Mouse (Mus musculus) spleen, adult 2 months (tissue): ENCODE measurements around the gene Kif21b. TPM values are rescaled to one million over a fixed set of nuclear protein-coding genes. Genes with fewer than 3 reads are reported as not detected.

Experiments used
- DNase-seq, 2 experiments: peaks; one replicate each; pipeline versions ENCODE4 v3.0.0 to v3.0.0-alpha.2; 2012 to 2021; ENCODE audit warnings: low spot score in 2 of 2, low read depth in 1 of 2
- H3K27ac ChIP-seq: fragments of 200-500 bp; 2 replicates; pipeline ENCODE4 v1.5.1; 2012; ENCODE audit warnings: low read length, inconsistent platforms; ENCODE audit not compliant: insufficient read depth
- H3K27me3 ChIP-seq: fragments of 200-500 bp; 2 replicates; pipeline ENCODE4 v1.6.1; 2012; ENCODE audit warnings: mild to moderate bottlenecking, moderate library complexity, low read length, inconsistent platforms; ENCODE audit not compliant: control insufficient read depth, insufficient read depth
- H3K36me3 ChIP-seq: fragments of 200-500 bp; 2 replicates; pipeline ENCODE4 v1.6.1; 2012; ENCODE audit warnings: mild to moderate bottlenecking, low read length, inconsistent platforms; ENCODE audit not compliant: control insufficient read depth, insufficient read depth
- H3K4me1 ChIP-seq: fragments of 200-500 bp; 2 replicates; pipeline ENCODE4 v1.6.1; 2011; ENCODE audit warnings: inconsistent platforms; ENCODE audit not compliant: control insufficient read depth, insufficient read depth, insufficient read length
- H3K4me3 ChIP-seq: fragments of 200-500 bp; 2 replicates; pipeline ENCODE4 v1.5.1; 2011; ENCODE audit warnings: mild to moderate bottlenecking, inconsistent platforms; ENCODE audit not compliant: insufficient read depth, insufficient read length; ENCODE audit errors: extremely low read depth
- CTCF ChIP-seq: fragments of 200-500 bp; IDR thresholded peaks from 2 replicates; pipeline ENCODE4 v1.5.1; 2011; ENCODE audit warnings: mild to moderate bottlenecking, inconsistent platforms; ENCODE audit not compliant: insufficient read depth, insufficient read length, insufficient replicate concordance; ENCODE audit errors: extremely low read depth
- POLR2A ChIP-seq: fragments of 200-500 bp; IDR thresholded peaks from 2 replicates; pipeline ENCODE4 v1.6.1; 2011; ENCODE audit warnings: low read depth, low read length, inconsistent platforms
- WGBS: fragments of 180-500 bp; shearing (Covaris S2); methylation state at CpG from one replicate; pipeline ENCODE4 v1.1.7; 2018; 5-methylcytosine and 5-hydroxymethylcytosine counted together
- polyA plus RNA-seq: library from polyadenylated mRNA; depleted of rRNA; stranded (reverse); fragments of >200 nt; gene quantifications from 2 replicates; pipeline ENCODE4 v1.2.3, GENCODE M21; 2012

Gene Kif21b
- polyA plus RNA-seq, 1 experiment = 79.2 TPM

DNA sequence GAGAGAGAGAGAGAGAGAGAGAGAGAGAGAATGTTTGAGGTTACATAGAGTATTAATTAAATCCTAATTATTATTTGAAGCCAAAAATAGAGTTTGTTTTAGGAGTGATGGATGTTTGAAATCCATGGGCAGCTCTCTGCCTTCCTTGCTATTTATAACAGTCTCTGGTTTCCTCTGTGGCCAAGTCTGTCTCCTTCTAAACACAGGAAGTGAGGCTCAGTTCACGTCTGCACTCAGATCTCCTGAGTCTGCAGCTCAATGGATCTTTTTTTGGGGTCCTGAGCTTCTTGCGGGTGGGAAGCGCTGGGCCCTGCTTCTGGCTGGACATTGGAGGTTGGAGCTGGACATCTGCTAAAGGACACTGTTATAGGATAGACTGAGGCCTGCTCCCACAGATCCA lies 3.3 kb upstream of the Kif21b start:
- peaks cover 31% of the 10 kb centered on the region for H3K4me1 ChIP-seq
- H3K27me3 ChIP-seq = no peaks in the 10 kb centered on the region
- H3K4me3 ChIP-seq = no peak overlapping the region
- H3K36me3 ChIP-seq = no peaks in the 10 kb centered on the region
- WGBS = 11% methylated on average over 3 of the region's 3 CpGs
- no peak for DNase-seq
- H3K27ac ChIP-seq = peak overlapping the region; percentile 19; the same call in 1 of the 2 replicates
- TF ChIP-seq CTCF (no peak), POLR2A (no peak)

- DNase-seq = no peak
- 41% methylated on average over 5 of the region's 5 CpGs for WGBS
- H3K27me3 ChIP-seq = no peaks in the 10 kb centered on the region
- TF ChIP-seq POLR2A (no peak), CTCF (no peak)
- H3K4me3 ChIP-seq = no peak overlapping the region
- H3K36me3 ChIP-seq = no peaks in the 10 kb centered on the region
- peaks cover 36% of the 10 kb centered on the region for H3K4me1 ChIP-seq
- H3K27ac ChIP-seq = 0 out of 2 replicates have a peak overlapping the region, but pooled peaks have one; percentile 19
Observed at GRCm38 (mm10) chr1:136128416-136128815, 2.8 kb upstream of the Kif21b start.

DNA sequence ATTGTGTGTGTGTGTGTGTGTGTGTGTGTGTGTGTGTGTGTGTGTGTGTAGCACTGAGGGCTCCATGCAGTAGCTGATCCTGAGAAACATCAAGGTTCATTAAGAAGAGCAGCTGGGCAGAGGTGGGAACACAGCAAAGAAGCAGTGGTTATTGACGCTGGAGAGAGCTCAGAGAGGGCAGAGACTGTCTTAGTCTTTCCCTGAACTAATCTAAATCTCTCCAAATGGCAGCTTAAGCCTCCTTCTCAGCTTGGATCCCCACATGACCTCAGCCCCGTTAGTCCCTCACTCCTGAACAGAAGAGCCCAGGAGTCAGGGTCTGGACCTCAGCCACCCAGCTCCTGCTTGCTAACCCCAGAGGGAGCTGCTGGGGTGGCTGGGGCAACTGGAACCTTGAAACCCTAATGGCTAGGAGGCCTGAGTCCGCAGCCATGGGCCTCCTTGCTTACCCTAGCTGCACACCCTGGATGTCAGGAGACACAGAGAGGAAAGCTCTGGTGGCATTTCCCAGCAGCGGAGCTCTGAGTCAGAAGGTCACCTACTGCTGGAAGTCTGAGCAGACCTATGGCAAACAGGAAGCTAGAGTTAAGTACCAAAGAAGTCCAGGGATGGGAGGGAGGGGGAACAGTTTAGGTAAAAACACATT lies 2.1 kb upstream of the Kif21b start:
- Histone ChIP-seq H3K36me3 (peaks cover 2% of the 10 kb centered on the region; the same call in 1 of the 2 replicates), H3K4me3 (no peak overlapping the region), H3K27ac (no peak overlapping the region), H3K4me1 (peaks cover 43% of the 10 kb centered on the region), H3K27me3 (no peaks in the 10 kb centered on the region)
- no peak for TF ChIP-seq POLR2A
- TF ChIP-seq CTCF = no peak
- DNase-seq = no peak
- 70% methylated on average over 4 of the region's 4 CpGs for WGBS

GRCm38 (mm10) chr1:136130107-136130506 lies 1.1 kb upstream of the Kif21b start:
- H3K4me3 ChIP-seq = no peak overlapping the region
- no peaks in the 10 kb centered on the region for H3K27me3 ChIP-seq
- WGBS = 86% methylated on average over 3 of the region's 3 CpGs
- TF ChIP-seq POLR2A (no peak), CTCF (no peak)
- H3K4me1 ChIP-seq = peaks cover 51% of the 10 kb centered on the region
- peaks cover 2% of the 10 kb centered on the region; the same call in 1 of the 2 replicates for H3K36me3 ChIP-seq
- no peak overlapping the region for H3K27ac ChIP-seq
- DNase-seq = no peak

GRCm38 (mm10) chr1:136131603-136132291 lies 558 bp downstream of the Kif21b start:
- peaks cover 65% of the 10 kb centered on the region for H3K4me1 ChIP-seq
- H3K27ac ChIP-seq = peak overlapping the region; percentile 97
- H3K27me3 ChIP-seq = no peaks in the 10 kb centered on the region
- H3K4me3 ChIP-seq = peak overlapping the region; percentile 96
- TF ChIP-seq CTCF (no peak), POLR2A (no peak)
- peaks cover 2% of the 10 kb centered on the region; the same call in 1 of the 2 replicates for H3K36me3 ChIP-seq
- WGBS = 1% methylated on average over 43 of the region's 43 CpGs
- DNase-seq = peak in 1 of 2 experiments; percentile 57

GRCm38 (mm10) chr1:136132386-136133201 lies 1.4 kb downstream of the Kif21b start:
- H3K4me3 ChIP-seq = peak overlapping the region; percentile 96

More at GRCm38 (mm10) chr1:136132386-136133201, 1.4 kb downstream of the Kif21b start:
- DNase-seq = no peak
- no peaks in the 10 kb centered on the region for H3K27me3 ChIP-seq
- H3K4me1 ChIP-seq = peaks cover 65% of the 10 kb centered on the region
- H3K36me3 ChIP-seq = peaks cover 2% of the 10 kb centered on the region; the same call in 1 of the 2 replicates
- WGBS = 23% methylated on average over 10 of the region's 10 CpGs
- TF ChIP-seq CTCF (no peak), POLR2A (no peak; the same call in 1 of the 2 replicates)
- peak overlapping the region; percentile 97 for H3K27ac ChIP-seq
